Mouse (Mus musculus): Measurements from ENCODE around the gene Col11a1.

The Col11a1 gene

DNA sequence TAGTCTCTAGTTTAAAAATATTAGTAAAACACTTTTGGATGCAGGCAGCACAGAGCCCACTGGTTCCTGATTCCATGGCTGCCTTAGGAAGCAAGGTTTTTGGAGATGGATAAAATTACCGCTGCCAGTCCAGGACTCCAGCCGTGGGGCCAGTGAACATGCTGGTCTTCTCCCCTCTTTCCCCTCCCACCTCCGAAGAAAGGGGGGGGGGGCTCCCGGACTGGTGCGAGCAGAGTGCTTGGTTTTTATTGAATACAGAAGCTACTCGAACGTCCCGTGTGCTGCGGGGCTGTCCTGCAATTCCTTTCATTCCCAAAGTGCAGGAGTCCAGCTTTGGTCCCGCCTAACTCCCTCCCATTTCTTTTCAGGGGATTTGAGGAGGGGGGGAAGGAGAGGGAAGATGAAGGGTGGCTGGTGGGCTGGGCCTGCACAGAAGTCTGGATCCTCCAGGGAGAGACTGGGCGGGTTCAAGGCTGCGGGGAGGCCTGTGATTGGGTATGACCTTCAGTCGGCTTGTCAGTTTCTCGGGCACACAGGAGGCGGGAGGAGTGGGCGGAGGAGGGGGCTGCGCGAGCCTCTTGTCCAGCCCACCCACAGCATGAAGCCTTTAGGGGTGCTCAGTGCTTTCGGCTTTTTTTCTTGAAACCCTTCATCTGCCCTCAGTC lies at the start of gene Col11a1:
Gene Col11a1 (plus strand): TSS at position 570 of the 665 bp plus-strand sequence.
- DNase-seq = peak; percentile 13

DNA sequence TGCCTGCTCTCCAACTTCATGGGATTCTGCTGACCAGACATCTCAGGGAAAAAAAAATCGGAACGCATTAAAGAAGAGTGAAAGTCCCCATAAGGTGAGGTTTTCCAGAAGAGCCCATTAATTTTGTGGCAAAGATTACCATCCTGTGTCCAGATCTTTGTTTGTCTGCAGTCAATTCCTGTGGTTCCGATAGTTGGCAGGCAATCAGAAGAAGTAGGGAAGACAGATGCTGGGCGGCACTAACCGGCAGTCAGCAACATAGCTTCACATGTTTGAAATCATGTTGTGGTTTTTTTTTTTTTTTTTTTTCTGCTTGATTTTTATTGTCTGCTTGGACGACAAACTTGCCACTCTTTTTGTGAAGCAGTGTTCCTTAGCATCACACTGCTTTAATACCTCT lies 39.4 kb upstream of the Col11a1 start:
- DNase-seq = no peak

- DNase-seq = no peak
Observed at GRCm38 (mm10) chr3:114030886-114031285, 546 bp downstream of the Col11a1 start.

GRCm38 (mm10) chr3:114031351-114032213 lies 1.2 kb downstream of the Col11a1 start:
- DNase-seq = no peak

DNA sequence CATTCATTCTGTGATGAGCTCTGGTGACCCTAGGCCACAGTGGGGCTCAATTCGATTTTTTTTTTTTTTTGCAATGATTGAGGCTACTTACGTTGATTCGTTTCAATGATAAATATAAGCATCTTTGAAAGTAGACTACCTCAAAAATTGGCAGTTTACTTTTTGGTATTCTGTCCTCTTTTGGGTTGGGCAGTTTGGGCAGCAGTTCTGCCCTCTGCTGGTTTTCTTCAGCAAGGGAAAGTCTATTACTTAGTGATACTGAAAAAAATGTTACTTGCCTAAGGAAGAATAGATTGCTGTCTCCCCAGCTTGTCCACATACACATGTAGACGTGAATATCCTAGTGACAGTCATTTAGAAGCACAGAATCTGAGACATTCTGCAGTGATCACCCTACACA lies 2.0 kb downstream of the Col11a1 start:
- DNase-seq = no peak

DNA sequence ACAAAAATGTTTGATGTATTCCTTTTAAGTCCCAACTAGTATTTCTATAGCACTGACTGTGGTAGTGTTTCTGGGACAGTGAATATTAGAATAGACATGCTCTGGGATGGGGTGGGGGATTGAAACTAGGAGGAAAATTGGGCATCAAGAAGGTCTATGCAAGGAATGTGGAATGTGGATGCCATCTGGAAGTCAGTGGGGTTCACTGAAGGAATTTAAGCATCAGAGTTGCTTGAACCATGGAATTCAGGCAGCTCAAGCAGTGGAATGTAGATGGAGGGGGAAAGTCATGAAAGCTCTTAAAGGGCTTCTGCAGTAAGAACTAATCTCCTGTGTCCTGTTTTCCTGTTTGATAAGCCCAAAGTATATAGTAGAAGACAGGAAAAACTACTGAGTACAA lies 22.1 kb downstream of the Col11a1 start:
- DNase-seq = no peak

- DNase-seq = no peak
Observed at GRCm38 (mm10) chr3:114053501-114053900, 23.2 kb downstream of the Col11a1 start.

- no peak for DNase-seq
Observed at GRCm38 (mm10) chr3:114065123-114065522, 34.8 kb downstream of the Col11a1 start.

GRCm38 (mm10) chr3:114065587-114065986 lies 35.2 kb downstream of the Col11a1 start:
- DNase-seq = no peak

DNA sequence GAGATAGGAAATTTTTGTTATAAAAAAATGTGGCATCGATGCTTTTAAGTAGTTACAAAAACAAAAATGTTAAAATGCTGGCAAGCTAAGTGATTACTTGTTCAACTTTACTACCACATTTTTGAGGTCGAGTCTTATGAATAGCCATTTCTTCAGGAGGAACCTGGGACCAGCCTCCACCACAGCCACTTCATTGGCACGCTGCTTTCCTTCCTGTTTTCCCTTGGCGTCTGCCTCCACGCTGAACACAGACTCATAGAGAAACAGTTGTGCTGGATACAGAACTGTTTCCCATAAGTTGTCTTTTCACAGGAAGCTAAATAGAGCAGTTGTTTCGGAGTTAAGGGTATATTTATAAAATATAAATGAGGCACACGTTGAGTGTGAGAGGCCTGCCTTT lies 69.0 kb downstream of the Col11a1 start:
- no peak for DNase-seq

GRCm38 (mm10) chr3:114107099-114107498 lies 76.8 kb downstream of the Col11a1 start:
- DNase-seq = no peak

GRCm38 (mm10) chr3:114147140-114147539 lies 116.8 kb downstream of the Col11a1 start:
- no peak for DNase-seq

DNA sequence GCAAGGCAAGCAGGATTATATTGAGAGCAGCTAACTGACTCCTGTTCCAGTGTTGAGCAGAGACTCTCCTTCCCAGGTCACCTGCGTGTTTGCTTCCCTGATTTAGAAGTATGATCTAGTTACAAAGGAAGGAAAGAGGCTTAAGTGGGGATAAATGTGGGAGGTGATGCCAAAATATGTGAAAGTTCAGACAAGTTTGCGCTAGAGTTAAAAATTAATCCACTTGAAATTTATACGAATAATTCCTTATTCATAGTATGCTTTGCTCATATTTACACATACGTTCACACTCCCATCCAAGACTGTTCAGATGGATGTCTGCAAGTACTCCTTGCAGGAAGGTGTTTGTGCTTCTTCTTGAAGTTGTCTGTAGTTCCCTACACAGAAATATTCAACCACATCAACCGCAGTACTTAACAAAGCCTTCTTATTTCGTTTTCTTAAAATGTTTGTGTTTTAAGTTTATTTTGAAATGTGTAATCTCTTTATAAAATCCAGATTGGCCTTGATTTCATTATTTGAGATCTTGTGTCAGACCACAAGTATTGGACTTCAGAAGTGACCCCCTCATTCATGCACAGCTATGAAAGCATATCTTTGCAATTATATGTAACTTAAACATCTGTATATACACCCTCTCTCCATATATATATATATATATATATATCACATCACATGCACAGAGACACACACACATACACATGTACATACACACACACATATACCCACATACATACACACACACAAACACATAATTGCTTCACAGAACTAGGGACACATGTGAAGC lies 167.8 kb downstream of the Col11a1 start:
- DNase-seq = no peak

- DNase-seq = no peak
Observed at GRCm38 (mm10) chr3:114212255-114212654, 181.9 kb downstream of the Col11a1 start.

DNA sequence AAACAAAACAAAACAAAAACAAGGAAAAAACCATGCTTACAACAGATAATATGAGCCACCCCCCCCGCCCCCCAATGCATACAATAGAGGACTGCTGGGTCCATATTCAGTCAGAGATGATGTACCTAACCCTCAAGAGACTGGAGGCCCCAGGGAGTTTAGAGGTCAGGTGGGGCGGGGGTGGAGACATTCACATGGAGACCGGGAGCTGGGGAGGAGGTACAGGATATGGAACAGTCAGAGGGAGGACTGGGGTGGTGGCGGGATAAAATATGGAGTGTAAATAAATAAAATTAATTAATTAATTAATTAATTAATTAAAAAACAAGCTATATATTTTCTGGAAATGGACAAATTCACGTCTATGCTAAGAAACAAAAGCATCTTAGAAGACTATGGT lies 185.8 kb downstream of the Col11a1 start:
- no peak for DNase-seq

DNA sequence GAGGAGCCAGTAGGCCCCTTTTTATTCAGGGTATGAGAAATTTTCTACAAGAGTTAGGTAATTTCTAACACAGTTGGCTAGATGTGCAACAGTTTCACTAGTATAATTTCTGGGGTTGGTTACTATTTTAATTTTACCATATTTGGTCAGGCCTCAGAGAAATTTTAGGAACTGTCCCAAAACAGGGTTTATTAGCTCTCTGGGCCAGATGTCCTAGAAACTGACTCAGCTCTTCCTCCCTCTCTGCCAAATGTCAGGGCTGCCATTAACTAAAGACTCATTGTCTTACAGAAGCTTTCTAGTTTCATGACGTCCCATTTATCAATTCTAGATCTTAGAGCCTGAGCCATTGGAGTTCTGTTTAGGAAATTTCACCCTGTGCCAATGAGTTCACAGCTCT lies 199.2 kb downstream of the Col11a1 start:
- no peak for DNase-seq
